Mouse (Mus musculus): ENCODE results near the gene Mbd3.

Mbd3 gene

DNA sequence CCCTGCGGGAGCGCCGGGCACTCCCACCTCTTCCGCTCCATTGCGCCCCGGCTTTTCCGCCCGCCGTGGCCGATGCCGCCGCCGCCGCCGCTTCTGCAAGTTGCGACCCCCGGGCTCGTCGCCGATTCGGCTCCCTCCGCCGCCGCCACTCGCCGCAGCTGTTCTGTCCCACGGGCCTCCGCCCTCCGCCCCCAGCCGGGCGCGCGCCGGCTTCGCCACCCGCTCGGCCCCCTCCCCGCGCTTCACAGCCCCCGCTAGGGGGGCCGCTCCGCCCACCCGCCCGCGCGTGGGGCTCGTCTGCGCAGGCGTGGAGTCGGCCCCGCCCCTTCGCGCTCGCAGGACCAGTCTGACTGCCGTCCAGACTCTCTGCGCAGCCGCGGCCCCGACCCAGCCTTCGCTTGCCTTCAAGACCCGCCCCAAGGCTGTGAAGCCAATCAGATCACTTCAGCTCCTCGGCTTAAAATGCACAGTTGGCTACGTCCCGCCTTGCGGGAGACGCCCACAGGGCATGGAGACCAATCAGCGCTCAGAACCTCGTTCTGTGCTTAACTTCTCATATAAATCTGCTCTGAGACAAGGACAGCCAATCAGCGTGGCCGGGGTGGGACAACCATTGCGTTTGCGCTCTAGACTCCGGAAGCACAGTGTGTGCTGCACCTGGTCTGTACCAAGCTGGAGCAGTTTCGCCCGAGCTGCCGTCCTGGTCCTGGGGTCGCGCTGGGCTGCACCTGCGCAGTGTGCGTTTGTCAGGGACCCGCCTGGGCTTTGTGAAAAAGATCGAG lies at the start of gene Mbd3:
Mbd3 (minus strand) TSS at position 360 of the 782 bp plus-strand sequence.
- peak; percentile 100 for DNase-seq (ENCODE audit: low spot score in 2 of 2)

DNA sequence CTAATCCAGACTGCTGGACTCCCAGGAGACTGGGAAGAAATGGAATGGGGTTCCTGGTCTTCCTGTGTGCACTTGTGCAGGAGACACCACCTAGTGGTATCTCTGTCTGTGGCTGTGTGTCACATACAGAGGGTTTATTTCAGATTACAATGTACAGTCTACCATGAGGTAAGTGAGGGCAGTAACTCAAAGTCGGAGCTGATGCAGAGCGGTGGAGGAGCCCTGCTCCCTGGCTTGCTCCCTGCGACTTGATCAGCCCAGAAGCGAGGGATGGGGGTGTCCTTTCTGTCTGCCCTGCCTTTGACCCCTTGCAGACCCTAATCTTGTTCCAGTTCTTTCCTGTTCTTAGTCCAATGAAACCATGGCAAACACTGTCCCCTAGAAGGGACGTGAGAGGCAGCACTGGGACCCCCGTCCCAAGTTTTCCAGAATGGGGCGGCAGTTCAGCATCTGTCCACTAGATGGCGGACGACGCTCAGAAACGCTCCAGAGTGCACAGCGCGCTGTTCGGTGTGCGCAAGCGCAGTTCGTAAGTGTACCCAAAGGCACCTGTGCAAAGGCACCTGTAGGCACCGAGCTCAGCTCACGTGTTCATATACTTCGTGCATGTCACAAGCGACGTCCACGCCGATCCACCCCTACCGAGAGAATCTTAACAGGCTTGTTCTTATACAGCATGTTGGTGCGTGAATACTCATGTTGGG lies 46.7 kb upstream of the Mbd3 start:
- DNase-seq (ENCODE audit: low spot score in 2 of 2) = peak; percentile 74 to 83

DNA sequence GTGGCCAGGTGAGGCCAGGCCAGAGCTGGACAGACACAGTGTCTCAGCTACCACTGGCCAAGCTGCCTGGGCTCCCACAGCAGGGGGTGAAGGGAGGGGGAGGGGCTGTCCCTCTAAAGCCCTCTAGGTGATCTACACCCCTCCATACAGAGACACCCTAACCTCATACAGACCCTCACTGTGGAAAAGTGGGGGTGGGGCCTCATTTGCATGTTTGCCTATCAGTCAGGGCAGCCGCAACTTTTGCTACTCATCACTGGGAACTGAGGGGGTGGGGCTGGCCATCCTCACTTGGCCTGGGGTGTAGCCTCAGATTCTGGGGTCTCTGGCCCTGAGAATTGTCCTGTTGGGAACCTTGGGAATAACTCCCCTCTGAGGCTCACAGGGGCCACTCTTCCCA lies 45.7 kb upstream of the Mbd3 start:
- DNase-seq (ENCODE audit: low spot score in 2 of 2) = no peak

DNA sequence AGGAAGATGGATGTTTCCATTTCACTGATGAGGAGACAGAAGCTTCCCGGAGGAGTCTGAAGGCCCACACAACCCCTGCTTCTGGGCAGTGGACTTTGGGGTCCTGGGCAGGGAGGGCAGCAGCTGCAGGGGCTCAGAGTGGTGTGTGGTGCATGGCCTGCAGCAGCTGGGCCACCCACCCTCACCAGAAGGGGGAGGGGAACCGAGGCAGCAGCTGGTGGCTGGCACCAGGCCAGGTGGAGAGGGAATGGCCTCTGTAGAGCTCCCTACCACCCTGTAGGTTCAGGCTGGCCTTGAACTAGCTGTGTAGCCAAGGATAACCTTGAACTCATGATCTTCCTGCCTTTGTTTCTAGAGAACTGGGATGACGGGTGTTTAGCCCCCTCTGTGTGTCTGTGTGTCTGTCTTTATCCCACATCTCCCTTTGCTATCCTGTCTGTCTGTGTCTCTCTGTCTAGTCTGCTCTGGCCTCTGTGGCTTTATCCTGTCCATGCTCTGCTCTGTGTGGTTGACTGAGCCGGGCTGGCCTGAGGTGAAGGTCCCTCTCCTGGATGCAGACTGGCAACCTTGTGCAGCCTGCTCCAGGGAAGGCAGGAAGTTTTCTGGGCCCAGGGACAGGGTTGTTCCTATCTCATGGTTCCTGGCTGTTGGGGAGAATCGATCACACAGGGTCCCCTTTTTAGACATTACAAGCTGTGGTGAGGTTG lies 45.1 kb upstream of the Mbd3 start:
- DNase-seq (ENCODE audit: low spot score in 2 of 2) = peak in 1 of 2 experiments; percentile 45

DNA sequence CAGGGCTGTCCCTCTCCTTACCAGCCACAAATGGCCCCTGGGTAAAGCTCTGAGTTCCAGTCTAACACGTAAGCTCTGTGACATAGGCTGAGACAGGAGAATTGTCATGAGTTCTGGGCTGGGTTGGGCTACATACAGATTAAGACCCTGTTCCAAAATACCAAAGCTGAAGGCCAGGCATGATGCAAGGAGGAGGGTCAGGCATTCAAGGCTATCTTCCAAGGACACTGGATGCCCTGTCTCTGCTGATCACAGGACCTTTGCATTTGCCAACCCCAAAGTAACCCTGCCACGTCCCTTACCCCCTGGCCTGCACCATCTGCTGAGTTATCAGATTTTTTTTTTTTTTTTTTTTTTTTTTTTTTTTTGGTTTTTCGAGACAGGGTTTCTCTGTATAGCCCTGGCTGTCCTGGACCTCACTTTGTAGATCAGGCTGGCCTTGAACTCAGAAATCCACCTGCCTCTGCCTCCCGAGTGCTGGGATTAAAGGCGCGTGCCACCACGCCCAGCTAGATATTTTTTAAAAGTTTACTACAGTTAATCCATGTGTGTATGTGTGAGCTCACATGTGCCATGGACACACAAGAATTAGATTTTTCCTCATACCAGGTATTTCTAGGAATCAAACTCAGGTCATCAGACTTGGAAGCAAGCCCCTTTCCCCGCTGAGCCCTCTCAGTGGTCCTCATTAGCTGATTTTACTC lies 44.4 kb upstream of the Mbd3 start:
- DNase-seq (ENCODE audit: low spot score in 2 of 2) = no peak

DNA sequence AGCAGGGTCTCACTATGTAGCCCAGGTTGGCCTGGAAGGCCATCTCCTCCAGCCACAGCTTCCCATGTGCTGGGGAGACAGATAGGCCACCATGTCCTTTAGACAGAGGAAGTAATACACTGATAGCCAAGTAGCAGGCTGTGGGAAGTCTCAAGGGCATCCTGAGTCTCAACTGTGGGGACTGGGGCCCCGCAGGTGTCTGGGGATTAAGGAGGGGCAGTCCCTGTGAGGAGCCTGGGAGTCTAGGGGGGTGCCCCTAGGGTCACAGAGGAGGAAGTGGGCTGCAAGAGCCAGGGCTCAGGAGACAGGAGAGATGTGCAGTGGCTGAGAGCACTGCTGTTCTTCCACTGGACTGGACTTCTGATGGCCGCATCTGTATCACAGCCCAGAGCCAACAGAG lies 43.6 kb upstream of the Mbd3 start:
- DNase-seq (ENCODE audit: low spot score in 2 of 2) = peak; percentile 82 to 83

GRCm38 (mm10) chr10:80441598-80441997 lies 42.2 kb upstream of the Mbd3 start:
- DNase-seq (ENCODE audit: low spot score in 2 of 2) = no peak

DNA sequence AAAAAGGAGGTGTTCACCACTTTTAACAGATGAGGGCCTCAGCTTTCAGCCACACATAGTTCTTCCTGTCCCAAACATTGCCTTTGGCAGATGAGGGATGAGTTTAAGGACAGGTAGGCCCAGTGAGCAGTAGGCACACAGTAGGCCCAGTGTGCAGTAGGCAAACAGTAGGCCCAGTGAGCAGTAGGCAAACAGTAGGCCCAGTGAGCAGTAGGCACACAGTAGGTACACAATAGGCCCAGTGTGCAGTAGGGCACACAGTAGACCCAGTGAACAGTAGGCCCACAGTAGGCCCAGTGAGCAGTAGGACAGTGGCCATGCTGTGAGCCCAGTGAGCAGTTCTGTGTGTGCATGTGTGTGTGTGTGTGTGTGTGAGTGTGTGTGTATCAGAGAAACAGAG lies 40.7 kb upstream of the Mbd3 start:
- no peak for DNase-seq (ENCODE audit: low spot score in 2 of 2)

- no peak for DNase-seq (ENCODE audit: low spot score in 2 of 2)
Observed at GRCm38 (mm10) chr10:80437973-80438372, 38.6 kb upstream of the Mbd3 start.

DNA sequence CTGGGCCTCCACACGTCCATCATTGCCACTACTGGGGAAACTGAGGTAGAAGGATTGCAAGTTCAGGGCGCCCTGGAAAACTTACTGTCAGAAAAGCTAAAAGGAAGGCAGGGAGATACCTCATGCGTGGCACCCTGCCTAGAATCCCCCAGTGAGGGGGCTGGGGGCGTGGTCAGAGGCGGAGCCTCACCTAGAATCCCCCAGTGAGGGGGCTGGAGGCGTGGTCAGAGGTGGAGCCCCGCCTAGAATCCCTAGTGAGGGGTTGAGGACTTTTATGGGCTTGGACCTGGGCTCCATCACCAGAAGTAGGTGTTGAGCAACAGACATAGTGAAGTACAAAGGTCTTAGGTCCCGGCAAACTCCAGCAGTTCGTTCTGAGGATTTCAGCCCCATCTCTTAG lies 36.9 kb upstream of the Mbd3 start:
- peak; percentile 53 to 65 for DNase-seq (ENCODE audit: low spot score in 2 of 2)

GRCm38 (mm10) chr10:80435764-80436163 lies 36.4 kb upstream of the Mbd3 start:
- peak; percentile 48 to 61 for DNase-seq (ENCODE audit: low spot score in 2 of 2)

DNA sequence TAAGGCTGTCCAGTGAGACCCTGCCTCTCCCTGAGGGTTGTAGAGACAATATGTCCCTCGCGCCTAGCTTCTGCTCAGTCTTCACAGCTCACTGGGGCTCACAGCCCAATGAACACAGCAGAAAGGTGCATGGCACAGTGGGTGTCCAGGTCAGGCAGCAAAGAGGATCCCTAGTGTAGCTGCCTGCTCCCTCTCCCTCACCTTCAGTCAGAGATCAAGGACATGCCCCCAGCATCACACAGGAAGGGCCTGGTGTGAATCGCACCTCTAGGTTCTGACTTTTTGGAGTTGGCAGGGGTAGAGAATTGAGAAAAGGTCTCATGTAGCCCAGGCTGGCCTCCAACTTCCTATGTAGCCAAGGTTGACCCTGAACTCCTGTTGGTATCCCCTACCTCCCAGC lies 35.5 kb upstream of the Mbd3 start:
- DNase-seq (ENCODE audit: low spot score in 2 of 2) = no peak

- DNase-seq (ENCODE audit: low spot score in 2 of 2) = no peak
Observed at GRCm38 (mm10) chr10:80434233-80434592, 34.9 kb upstream of the Mbd3 start.

DNA sequence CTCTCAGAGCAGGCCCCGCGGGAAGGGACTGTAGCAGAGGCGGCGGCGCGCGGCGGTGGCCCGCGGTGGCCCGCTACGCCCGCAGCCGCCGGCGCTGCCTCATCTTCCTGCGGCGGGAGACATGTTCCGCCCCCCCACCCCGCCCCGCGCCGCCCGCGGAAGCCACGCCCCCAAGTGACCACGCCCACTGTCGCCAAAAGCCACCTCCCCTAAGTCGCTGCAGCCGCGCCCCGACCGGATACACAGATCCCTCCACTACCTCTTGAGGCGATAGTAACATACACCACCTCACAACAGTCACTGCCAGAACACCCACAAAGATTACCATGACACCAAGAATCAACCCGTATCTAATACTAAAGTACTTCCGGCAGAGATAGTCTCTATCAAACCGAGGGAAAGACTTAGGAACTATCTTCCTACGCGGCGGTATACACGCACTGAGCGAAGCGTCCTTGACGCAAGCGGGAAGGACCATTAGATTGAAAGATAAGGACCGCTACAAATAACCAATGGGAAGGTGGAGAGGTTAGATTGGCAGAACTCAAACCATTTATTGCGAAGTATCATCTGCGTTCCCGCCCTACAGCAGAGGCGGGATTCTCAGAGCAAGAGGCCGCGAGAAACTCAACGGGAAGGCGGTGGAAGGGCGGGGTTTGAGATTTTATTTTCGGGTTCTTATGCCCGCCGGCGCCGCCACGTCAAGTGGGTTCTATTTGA lies 34.3 kb upstream of the Mbd3 start, which contains the start of gene Tcf3:
Tcf3 (minus strand) TSS at position 135 of the 720 bp plus-strand sequence.
- DNase-seq (ENCODE audit: low spot score in 2 of 2) = peak; percentile 96 to 97

- DNase-seq (ENCODE audit: low spot score in 2 of 2) = peak in 1 of 2 experiments; percentile 36
Observed at GRCm38 (mm10) chr10:80432936-80433512, 33.7 kb upstream of the Mbd3 start.

- DNase-seq (ENCODE audit: low spot score in 2 of 2) = no peak
Observed at GRCm38 (mm10) chr10:80432387-80432785, 33.0 kb upstream of the Mbd3 start.

- DNase-seq (ENCODE audit: low spot score in 2 of 2) = peak; percentile 57 to 61
Observed at GRCm38 (mm10) chr10:80431570-80432386, 32.4 kb upstream of the Mbd3 start.

GRCm38 (mm10) chr10:80430375-80430980 lies 31.1 kb upstream of the Mbd3 start:
- DNase-seq (ENCODE audit: low spot score in 2 of 2) = no peak

DNA sequence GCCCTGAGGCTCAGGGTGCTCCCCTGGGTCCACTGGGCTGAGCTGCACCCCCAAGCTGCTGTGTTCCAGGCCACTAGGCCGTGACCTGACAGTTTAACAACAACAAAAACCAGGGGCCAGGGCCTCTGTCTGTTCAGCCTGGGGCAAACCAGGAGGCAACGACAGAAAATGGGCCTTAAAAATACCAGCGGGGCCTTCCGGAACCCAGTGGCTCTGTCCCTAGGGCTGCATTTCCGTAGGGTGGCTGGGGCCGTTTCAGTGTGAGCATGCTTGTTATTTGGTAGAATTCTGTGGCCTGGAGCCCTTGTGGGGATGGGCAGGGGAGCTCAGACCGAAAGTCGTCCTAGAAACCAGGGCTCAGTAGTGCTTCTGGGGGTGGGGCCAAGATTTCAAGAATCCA lies 30.4 kb upstream of the Mbd3 start:
- DNase-seq (ENCODE audit: low spot score in 2 of 2) = peak; percentile 81 to 82

- DNase-seq (ENCODE audit: low spot score in 2 of 2) = no peak
Observed at GRCm38 (mm10) chr10:80425041-80425440, 25.7 kb upstream of the Mbd3 start.

All from spleen, postnatal 36 days (tissue).